Mouse (Mus musculus): ENCODE measurements around the gene Lamp3. TPM values are rescaled to one million over a fixed set of nuclear protein-coding genes. Genes with fewer than 3 reads are reported as not detected.

Gene Lamp3
- polyA plus RNA-seq (2014; fragmentation: Illumina TruSeq; extraction: RNeasy Lipid Tissue Mini Kit (QIAGEN cat#74804); ENCODE audit: low read depth, low replicate concordance): 0.60 TPM

GRCm38 (mm10) chr16:19706216-19706615 lies at the start of gene Lamp3:
Gene Lamp3, minus strand, starts transcription at chr16:19706375.

DNA sequence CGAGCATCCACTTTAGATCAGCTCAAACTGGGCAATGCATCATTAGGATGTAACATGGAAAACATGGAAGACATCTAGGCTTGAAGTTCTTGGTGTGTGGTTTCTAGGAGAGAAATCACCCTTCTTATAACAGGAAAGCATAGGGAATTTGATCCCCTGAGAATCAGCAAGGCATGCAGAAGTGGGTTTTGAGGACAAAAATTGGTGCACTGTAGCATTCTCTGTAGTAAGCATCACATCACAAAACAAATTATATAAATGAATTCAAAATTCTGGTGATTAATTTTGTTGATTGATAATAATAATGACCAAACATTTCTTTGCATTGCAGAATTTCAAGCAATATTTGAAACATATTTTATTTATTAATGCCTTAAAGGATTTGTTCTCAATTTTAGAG lies 76.4 kb downstream of the Lamp3 start, which contains the start of gene Olfr171:
TSS of gene Olfr171 (minus strand) at position 101 of the 400 bp plus-strand sequence.

GRCm38 (mm10) chr16:19611782-19612181 lies 94.4 kb downstream of the Lamp3 start, which contains the start of gene Olfr170:
Gene Olfr170, minus strand, starts transcription at chr16:19611882.

Other genes starting within 250 kb of the Lamp3 start
- gene Olfr166, start 222.7 kb downstream of the Lamp3 start, polyA plus RNA-seq (2014; fragmentation: Illumina TruSeq; extraction: RNeasy Lipid Tissue Mini Kit (QIAGEN cat#74804); ENCODE audit: low read depth, low replicate concordance): not detected
- not detected for gene Olfr167, start 184.1 kb downstream of the Lamp3 start, polyA plus RNA-seq (2014; fragmentation: Illumina TruSeq; extraction: RNeasy Lipid Tissue Mini Kit (QIAGEN cat#74804); ENCODE audit: low read depth, low replicate concordance)
- gene Olfr168, start 170.8 kb downstream of the Lamp3 start, polyA plus RNA-seq (2014; fragmentation: Illumina TruSeq; extraction: RNeasy Lipid Tissue Mini Kit (QIAGEN cat#74804); ENCODE audit: low read depth, low replicate concordance): not detected
- gene Olfr169, start 134.6 kb downstream of the Lamp3 start, polyA plus RNA-seq (2014; fragmentation: Illumina TruSeq; extraction: RNeasy Lipid Tissue Mini Kit (QIAGEN cat#74804); ENCODE audit: low read depth, low replicate concordance): 0.24 TPM
- not detected for gene Olfr170, start 94.5 kb downstream of the Lamp3 start, polyA plus RNA-seq (2014; fragmentation: Illumina TruSeq; extraction: RNeasy Lipid Tissue Mini Kit (QIAGEN cat#74804); ENCODE audit: low read depth, low replicate concordance)
- not detected for gene Olfr171, start 76.5 kb downstream of the Lamp3 start, polyA plus RNA-seq (2014; fragmentation: Illumina TruSeq; extraction: RNeasy Lipid Tissue Mini Kit (QIAGEN cat#74804); ENCODE audit: low read depth, low replicate concordance)
- gene B3gnt5, start 53.8 kb upstream of the Lamp3 start, polyA plus RNA-seq (2014; fragmentation: Illumina TruSeq; extraction: RNeasy Lipid Tissue Mini Kit (QIAGEN cat#74804); ENCODE audit: low read depth, low replicate concordance): 0.25 TPM

All from testis, adult 10 weeks (tissue).